Mouse (Mus musculus) monocyte, adult 59 days (primary cell): ENCODE measurements around the gene N4bp2l2. TPM values are rescaled to one million over a fixed set of nuclear protein-coding genes. Genes with fewer than 3 reads are reported as not detected.

Experiments
- total RNA-seq, 2 experiments: library from RNA; stranded (reverse); gene quantifications; one replicate each; pipeline ENCODE4 v1.2.4; 2023

Gene N4bp2l2
- total RNA-seq: 10 to 100 TPM; 67.7 to 72.8 TPM

GRCm38 (mm10) chr5:150666133-150666739 is at the start of gene N4bp2l2:
TSS of gene N4bp2l2 (minus strand) at chr5:150666183.

GRCm38 (mm10) chr5:150673153-150673835 is 7.3 kb upstream of the N4bp2l2 start, which contains the start of gene Pds5b:
TSS of gene Pds5b (plus strand) at chr5:150673739.

GRCm38 (mm10) chr5:150597088-150597487 is 68.9 kb downstream of the N4bp2l2 start, which contains the start of gene N4bp2l1:
TSS of gene N4bp2l1 (minus strand) at chr5:150597188.

Other genes starting within 250 kb of the N4bp2l2 start
- gene Zar1l, start 148.0 kb downstream of the N4bp2l2 start, total RNA-seq: not detected
- 1 to 10 TPM; 1.9 to 3.4 TPM for gene Brca2, start 143.6 kb downstream of the N4bp2l2 start, total RNA-seq
- 100 to 1,000 TPM; 151 to 164 TPM for gene N4bp2l1, start 69.0 kb downstream of the N4bp2l2 start, total RNA-seq
- gene Pds5b, start 7.6 kb upstream of the N4bp2l2 start, total RNA-seq: 10 to 100 TPM; 21.0 to 22.1 TPM